Mouse (Mus musculus) left cerebral cortex, adult 9 months (tissue): Measurements from ENCODE around the gene Vgll3.

Experiments
- DNase-seq, 2 experiments: peaks; one replicate each; pipeline ENCODE4 v3.0.0; 2022; ENCODE audit warnings: low spot score in 2 of 2

The Vgll3 gene

GRCm38 (mm10) chr16:65814918-65815881 is at the start of gene Vgll3:
Gene Vgll3 (plus strand): TSS chr16:65815257.
- peak in 1 of 2 experiments; percentile 29 for DNase-seq

GRCm38 (mm10) chr16:65765976-65766375 is 49.1 kb upstream of the Vgll3 start:
- no peak for DNase-seq

GRCm38 (mm10) chr16:65785959-65786358 is 29.1 kb upstream of the Vgll3 start:
- DNase-seq = no peak

GRCm38 (mm10) chr16:65816059-65816458 is 1.0 kb downstream of the Vgll3 start:
- DNase-seq = no peak

GRCm38 (mm10) chr16:65818779-65819178 is 3.7 kb downstream of the Vgll3 start:
- DNase-seq = no peak

- no peak for DNase-seq
These were observed 5.7 kb downstream of the Vgll3 start for GRCm38 (mm10) chr16:65820803-65821202.

- no peak for DNase-seq
These were observed 8.7 kb downstream of the Vgll3 start for GRCm38 (mm10) chr16:65823721-65824120.

GRCm38 (mm10) chr16:65828141-65828565 is 13.1 kb downstream of the Vgll3 start:
- no peak for DNase-seq

- no peak for DNase-seq
These were observed 14.0 kb downstream of the Vgll3 start for GRCm38 (mm10) chr16:65829096-65829495.

GRCm38 (mm10) chr16:65834721-65835120 is 19.7 kb downstream of the Vgll3 start:
- DNase-seq = no peak

- no peak for DNase-seq
These were observed 35.1 kb downstream of the Vgll3 start for GRCm38 (mm10) chr16:65850126-65850525.

GRCm38 (mm10) chr16:65864471-65864870 is 49.4 kb downstream of the Vgll3 start:
- no peak for DNase-seq

GRCm38 (mm10) chr16:65867927-65868326 is 52.9 kb downstream of the Vgll3 start:
- DNase-seq = no peak

- DNase-seq = no peak
These were observed 53.9 kb downstream of the Vgll3 start for GRCm38 (mm10) chr16:65868933-65869332.

- no peak for DNase-seq
These were observed 73.9 kb downstream of the Vgll3 start for GRCm38 (mm10) chr16:65888940-65889339.
